Mouse (Mus musculus): Measurements from ENCODE around the gene Fbxl21. TPM values are rescaled to one million over a fixed set of nuclear protein-coding genes. Genes with fewer than 3 reads are reported as not detected.
A peak's percentile ranks its signal among the peaks of the same experiment; 100 is the strongest.

Fbxl21 gene
- polyA plus RNA-seq, 1 experiment, result 0.09 TPM

DNA sequence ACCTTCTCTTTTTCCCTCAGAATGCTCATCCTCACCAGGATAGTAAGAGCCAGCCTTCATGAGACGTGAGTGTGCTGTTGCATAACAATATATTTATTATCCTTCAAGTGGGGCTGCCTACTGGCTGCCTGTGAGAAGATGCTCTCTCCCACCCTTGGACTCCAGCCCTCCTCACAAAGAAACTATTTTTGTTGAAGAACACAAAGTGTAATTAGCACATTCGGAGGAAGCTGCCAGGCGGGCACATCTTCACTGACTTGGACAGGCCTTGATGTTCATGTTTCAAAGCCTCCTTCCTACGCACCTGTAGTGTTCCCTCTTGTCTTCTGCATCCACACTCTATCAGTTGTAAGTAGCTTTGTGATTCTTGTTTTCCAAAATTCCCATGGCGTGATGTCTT, 58.2 kb downstream of the Fbxl21 start:
- H3K79me2 ChIP-seq (ENCODE audit: control insufficient read depth, insufficient read depth), result no peaks in the 10 kb centered on the region
- no peaks in the 10 kb centered on the region for H3K79me3 ChIP-seq (ENCODE audit: low read depth)
- no peak overlapping the region for H3ac ChIP-seq (ENCODE audit: control insufficient read depth, insufficient read length, low read depth)
- H3K4me3 ChIP-seq (ENCODE audit: insufficient read depth, poor library complexity, severe bottlenecking), result no peak overlapping the region
- no peaks in the 10 kb centered on the region for H3K27me3 ChIP-seq (ENCODE audit: control insufficient read depth, insufficient read depth, insufficient read length)
- no peaks in the 10 kb centered on the region for H3K36me3 ChIP-seq (ENCODE audit: control insufficient read depth, insufficient read depth)
- TF ChIP-seq CEBPB (IDR thresholded peaks at IDR 0.05; ENCODE audit: low read depth) (no peak), FOSL1 (IDR thresholded peaks at IDR 0.05; ENCODE audit: insufficient read depth, low read length, poor library complexity, severe bottlenecking) (no peak), MYOG (IDR thresholded peaks at IDR 0.05; ENCODE audit: control insufficient read depth, extremely low read depth, insufficient read length) (no peak), USF1 (IDR thresholded peaks at IDR 0.05; ENCODE audit: low read depth) (no peak), MAX (IDR thresholded peaks at IDR 0.05) (no peak), CTCF (IDR thresholded peaks at IDR 0.05; ENCODE audit: control insufficient read depth, insufficient read depth, insufficient read length) (no peak), MYOD1 (IDR thresholded peaks at IDR 0.05; ENCODE audit: control insufficient read depth, insufficient read length, low read depth) (no peak)

DNA sequence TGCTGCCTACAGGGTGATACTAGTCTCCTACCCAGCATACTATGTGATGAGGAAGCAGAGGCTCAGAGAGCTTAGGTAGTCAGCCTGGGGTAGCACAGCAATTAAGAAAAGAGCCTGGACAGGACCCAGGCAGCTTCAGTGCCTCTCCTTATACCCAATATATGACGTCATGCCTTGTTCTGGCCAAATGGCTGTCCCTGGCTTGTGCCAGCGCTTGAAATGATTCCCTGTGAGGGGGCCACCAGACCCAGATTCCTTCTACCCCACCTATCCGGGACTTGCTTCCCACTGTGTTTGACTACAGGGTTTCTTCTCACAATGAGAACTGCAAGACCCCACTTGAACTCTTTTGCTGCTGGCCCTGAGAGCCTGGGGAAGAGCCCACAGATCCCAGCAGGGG, 59.2 kb downstream of the Fbxl21 start:
- Histone ChIP-seq H3K4me3 (ENCODE audit: insufficient read depth, poor library complexity, severe bottlenecking) (no peak overlapping the region), H3K36me3 (ENCODE audit: control insufficient read depth, insufficient read depth) (no peaks in the 10 kb centered on the region)

DNA sequence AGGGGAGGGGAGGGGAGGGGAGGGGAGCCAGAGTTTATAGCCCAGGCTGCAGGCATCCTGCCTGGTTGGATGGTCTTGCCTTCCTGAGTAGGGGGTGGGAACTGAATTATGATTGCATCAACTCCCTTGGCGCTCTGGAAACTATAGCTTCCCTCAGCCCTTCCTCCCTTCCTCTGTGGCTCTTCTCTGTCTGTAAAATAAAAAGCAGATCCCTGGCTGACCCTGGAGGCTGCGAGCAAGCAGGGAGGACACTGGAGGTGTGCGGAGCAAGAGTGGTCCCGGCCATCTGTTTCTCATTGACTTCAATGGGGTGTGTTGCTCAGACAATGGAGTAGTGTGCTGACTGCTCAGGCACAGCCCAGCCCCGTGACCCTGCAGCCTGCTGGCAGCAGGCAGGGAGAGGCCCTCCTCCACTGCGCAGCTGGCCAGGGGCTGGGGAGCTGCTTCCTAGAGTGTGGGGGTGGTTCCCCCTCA, 59.7 kb downstream of the Fbxl21 start:
- H3ac ChIP-seq (ENCODE audit: control insufficient read depth, insufficient read length, low read depth), result peak overlapping the region; percentile 38
- TF ChIP-seq USF1 (IDR thresholded peaks at IDR 0.05; ENCODE audit: low read depth) (peak; percentile 49), CEBPB (IDR thresholded peaks at IDR 0.05; ENCODE audit: low read depth) (no peak), MYOG (IDR thresholded peaks at IDR 0.05; ENCODE audit: control insufficient read depth, extremely low read depth, insufficient read length) (no peak), MAX (IDR thresholded peaks at IDR 0.05) (peak; percentile 32), MYOD1 (IDR thresholded peaks at IDR 0.05; ENCODE audit: control insufficient read depth, insufficient read length, low read depth) (peak; percentile 77), CTCF (IDR thresholded peaks at IDR 0.05; ENCODE audit: control insufficient read depth, insufficient read depth, insufficient read length) (no peak), FOSL1 (IDR thresholded peaks at IDR 0.05; ENCODE audit: insufficient read depth, low read length, poor library complexity, severe bottlenecking) (no peak)
- H3K36me3 ChIP-seq (ENCODE audit: control insufficient read depth, insufficient read depth), result no peaks in the 10 kb centered on the region
- H3K27me3 ChIP-seq (ENCODE audit: control insufficient read depth, insufficient read depth, insufficient read length), result no peaks in the 10 kb centered on the region
- no peaks in the 10 kb centered on the region for H3K79me2 ChIP-seq (ENCODE audit: control insufficient read depth, insufficient read depth)
- H3K79me3 ChIP-seq (ENCODE audit: low read depth), result no peaks in the 10 kb centered on the region
- H3K4me3 ChIP-seq (ENCODE audit: insufficient read depth, poor library complexity, severe bottlenecking), result no peak overlapping the region

More for the DNA sequence above, 59.2 kb downstream of the Fbxl21 start:
- H3K27me3 ChIP-seq (ENCODE audit: control insufficient read depth, insufficient read depth, insufficient read length), result no peaks in the 10 kb centered on the region
- no peaks in the 10 kb centered on the region for H3K79me2 ChIP-seq (ENCODE audit: control insufficient read depth, insufficient read depth)
- no peak for TF ChIP-seq MYOD1 (IDR thresholded peaks at IDR 0.05; ENCODE audit: control insufficient read depth, insufficient read length, low read depth)
- TF ChIP-seq CEBPB (IDR thresholded peaks at IDR 0.05; ENCODE audit: low read depth), result no peak
- TF ChIP-seq FOSL1 (IDR thresholded peaks at IDR 0.05; ENCODE audit: insufficient read depth, low read length, poor library complexity, severe bottlenecking), result no peak
- TF ChIP-seq USF1 (IDR thresholded peaks at IDR 0.05; ENCODE audit: low read depth), result no peak
- no peak for TF ChIP-seq MAX (IDR thresholded peaks at IDR 0.05)
- no peak for TF ChIP-seq MYOG (IDR thresholded peaks at IDR 0.05; ENCODE audit: control insufficient read depth, extremely low read depth, insufficient read length)
- TF ChIP-seq CTCF (IDR thresholded peaks at IDR 0.05; ENCODE audit: control insufficient read depth, insufficient read depth, insufficient read length), result no peak
- H3ac ChIP-seq (ENCODE audit: control insufficient read depth, insufficient read length, low read depth), result no peak overlapping the region
- H3K79me3 ChIP-seq (ENCODE audit: low read depth), result no peaks in the 10 kb centered on the region

DNA sequence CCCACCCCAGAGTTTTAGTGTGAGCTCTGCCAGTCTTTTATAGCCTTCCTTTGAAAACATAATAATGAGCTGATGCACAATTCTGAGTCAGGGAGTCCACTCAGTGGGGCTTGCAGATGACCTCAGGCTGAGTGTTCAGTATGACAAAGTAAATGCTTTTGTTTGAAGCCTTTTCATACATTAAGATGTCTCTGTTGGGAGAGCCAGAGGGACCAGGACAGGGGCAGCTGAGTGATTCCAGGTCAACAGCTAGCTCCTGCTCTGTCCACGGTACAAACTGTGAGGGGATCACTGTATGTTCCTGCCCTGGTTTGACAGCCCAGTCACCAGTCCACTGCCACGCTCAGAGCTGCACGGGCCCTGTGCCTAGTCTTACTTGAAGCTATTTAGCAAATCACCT, 60.4 kb downstream of the Fbxl21 start:
- no peaks in the 10 kb centered on the region for H3K79me3 ChIP-seq (ENCODE audit: low read depth)
- no peaks in the 10 kb centered on the region for H3K27me3 ChIP-seq (ENCODE audit: control insufficient read depth, insufficient read depth, insufficient read length)
- H3K36me3 ChIP-seq (ENCODE audit: control insufficient read depth, insufficient read depth), result no peaks in the 10 kb centered on the region
- H3K4me3 ChIP-seq (ENCODE audit: insufficient read depth, poor library complexity, severe bottlenecking), result no peak overlapping the region
- TF ChIP-seq FOSL1 (IDR thresholded peaks at IDR 0.05; ENCODE audit: insufficient read depth, low read length, poor library complexity, severe bottlenecking), result no peak
- TF ChIP-seq MYOD1 (IDR thresholded peaks at IDR 0.05; ENCODE audit: control insufficient read depth, insufficient read length, low read depth), result no peak
- no peak for TF ChIP-seq CTCF (IDR thresholded peaks at IDR 0.05; ENCODE audit: control insufficient read depth, insufficient read depth, insufficient read length)
- no peak for TF ChIP-seq MAX (IDR thresholded peaks at IDR 0.05)
- no peak for TF ChIP-seq MYOG (IDR thresholded peaks at IDR 0.05; ENCODE audit: control insufficient read depth, extremely low read depth, insufficient read length)
- no peak for TF ChIP-seq USF1 (IDR thresholded peaks at IDR 0.05; ENCODE audit: low read depth)
- no peak for TF ChIP-seq CEBPB (IDR thresholded peaks at IDR 0.05; ENCODE audit: low read depth)
- no peaks in the 10 kb centered on the region for H3K79me2 ChIP-seq (ENCODE audit: control insufficient read depth, insufficient read depth)
- H3ac ChIP-seq (ENCODE audit: control insufficient read depth, insufficient read length, low read depth), result peak overlapping the region; percentile 65

DNA sequence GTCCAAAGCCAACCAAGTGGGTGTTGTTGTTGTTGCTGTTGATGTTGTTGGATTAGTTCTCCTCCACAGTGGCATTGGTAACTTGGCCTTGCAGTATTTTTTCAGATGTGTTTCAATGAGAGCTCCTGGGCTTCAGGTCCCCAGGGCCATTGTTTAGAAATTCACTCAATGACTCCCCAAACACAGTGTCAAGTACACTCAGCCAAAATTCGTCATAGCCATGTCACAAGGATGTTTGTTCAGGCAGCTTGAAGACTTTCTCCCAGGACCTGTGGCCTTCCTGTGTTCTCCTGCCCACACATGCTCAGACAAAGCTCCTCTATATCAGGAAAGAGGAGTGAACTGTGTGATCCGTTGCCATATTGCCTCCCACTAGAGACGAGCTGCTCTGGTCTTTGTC, 63.8 kb downstream of the Fbxl21 start:
- H3K36me3 ChIP-seq (ENCODE audit: control insufficient read depth, insufficient read depth), result no peaks in the 10 kb centered on the region
- H3ac ChIP-seq (ENCODE audit: control insufficient read depth, insufficient read length, low read depth), result no peak overlapping the region
- H3K4me3 ChIP-seq (ENCODE audit: insufficient read depth, poor library complexity, severe bottlenecking), result no peak overlapping the region
- TF ChIP-seq USF1 (IDR thresholded peaks at IDR 0.05; ENCODE audit: low read depth) (no peak), FOSL1 (IDR thresholded peaks at IDR 0.05; ENCODE audit: insufficient read depth, low read length, poor library complexity, severe bottlenecking) (no peak), CTCF (IDR thresholded peaks at IDR 0.05; ENCODE audit: control insufficient read depth, insufficient read depth, insufficient read length) (no peak), MYOG (IDR thresholded peaks at IDR 0.05; ENCODE audit: control insufficient read depth, extremely low read depth, insufficient read length) (no peak), MAX (IDR thresholded peaks at IDR 0.05) (no peak), MYOD1 (IDR thresholded peaks at IDR 0.05; ENCODE audit: control insufficient read depth, insufficient read length, low read depth) (no peak), CEBPB (IDR thresholded peaks at IDR 0.05; ENCODE audit: low read depth) (no peak)
- no peaks in the 10 kb centered on the region for H3K27me3 ChIP-seq (ENCODE audit: control insufficient read depth, insufficient read depth, insufficient read length)
- H3K79me3 ChIP-seq (ENCODE audit: low read depth), result no peaks in the 10 kb centered on the region
- H3K79me2 ChIP-seq (ENCODE audit: control insufficient read depth, insufficient read depth), result no peaks in the 10 kb centered on the region

Other genes starting within 250 kb of the Fbxl21 start
- gene Cxcl14, start 225.9 kb upstream of the Fbxl21 start, polyA plus RNA-seq (2012; fragmentation: generic; extraction: Trizol), result 0.01 TPM
- not detected for gene Gm3045, start 95.9 kb upstream of the Fbxl21 start, polyA plus RNA-seq (2012; fragmentation: generic; extraction: Trizol)
- gene Slc25a48, start 84.1 kb upstream of the Fbxl21 start, polyA plus RNA-seq (2012; fragmentation: generic; extraction: Trizol), result 0.05 TPM
- gene Il9, start 40.2 kb upstream of the Fbxl21 start, polyA plus RNA-seq (2012; fragmentation: generic; extraction: Trizol), result not detected
- not detected for gene Lect2, start 26.0 kb downstream of the Fbxl21 start, polyA plus RNA-seq (2012; fragmentation: generic; extraction: Trizol)
- gene Tgfbi, start 87.1 kb downstream of the Fbxl21 start, polyA plus RNA-seq (2012; fragmentation: generic; extraction: Trizol), result 0.48 TPM
- 12.4 TPM for gene Smad5, start 180.5 kb downstream of the Fbxl21 start, polyA plus RNA-seq (2012; fragmentation: generic; extraction: Trizol)
- gene Gm45623, start 231.4 kb downstream of the Fbxl21 start, polyA plus RNA-seq (2012; fragmentation: generic; extraction: Trizol), result 0.04 TPM

All from C2C12 (cell line).